Mouse (Mus musculus): ENCODE data around the gene Scnn1g.
A peak's percentile ranks its signal among the peaks of the same experiment; 100 is the strongest.

The Scnn1g gene

DNA sequence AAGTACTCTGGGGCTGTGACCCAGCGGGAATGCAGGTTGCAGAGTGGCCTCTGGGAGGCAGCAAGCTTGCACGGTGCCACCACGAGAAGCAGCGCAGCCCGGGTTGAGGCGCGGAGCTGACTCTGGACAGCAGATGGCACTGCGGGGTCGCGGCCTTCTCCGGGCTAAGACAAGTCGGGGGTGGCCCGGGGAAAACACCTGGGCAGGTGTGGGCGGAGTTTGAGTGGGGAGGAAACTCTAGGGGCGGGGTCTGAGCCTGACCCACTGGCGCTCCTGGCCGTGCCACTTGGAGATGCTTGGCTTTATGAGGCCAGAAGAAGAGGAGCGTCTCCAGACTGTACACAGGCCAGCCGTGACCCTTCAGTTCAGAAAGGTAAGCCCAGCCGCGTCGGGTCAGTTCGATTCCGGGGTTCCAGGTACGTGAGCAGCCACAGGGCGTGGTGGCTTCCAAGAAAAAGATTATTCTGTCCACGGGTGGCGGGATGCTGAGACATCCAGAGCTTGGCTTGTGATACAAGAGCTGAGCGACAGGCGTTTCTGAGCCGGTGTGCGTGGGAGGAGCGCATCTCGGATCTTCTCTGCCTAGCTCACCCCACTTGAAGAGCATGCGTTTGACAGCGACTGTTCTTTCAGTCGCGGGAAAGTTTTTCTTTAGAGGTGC, at the start of gene Scnn1g:
TSS of gene Scnn1g (plus strand) at position 309 of the 661 bp plus-strand sequence.
- DNase-seq (ENCODE audit: low read depth, low spot score): peak; percentile 82

DNA sequence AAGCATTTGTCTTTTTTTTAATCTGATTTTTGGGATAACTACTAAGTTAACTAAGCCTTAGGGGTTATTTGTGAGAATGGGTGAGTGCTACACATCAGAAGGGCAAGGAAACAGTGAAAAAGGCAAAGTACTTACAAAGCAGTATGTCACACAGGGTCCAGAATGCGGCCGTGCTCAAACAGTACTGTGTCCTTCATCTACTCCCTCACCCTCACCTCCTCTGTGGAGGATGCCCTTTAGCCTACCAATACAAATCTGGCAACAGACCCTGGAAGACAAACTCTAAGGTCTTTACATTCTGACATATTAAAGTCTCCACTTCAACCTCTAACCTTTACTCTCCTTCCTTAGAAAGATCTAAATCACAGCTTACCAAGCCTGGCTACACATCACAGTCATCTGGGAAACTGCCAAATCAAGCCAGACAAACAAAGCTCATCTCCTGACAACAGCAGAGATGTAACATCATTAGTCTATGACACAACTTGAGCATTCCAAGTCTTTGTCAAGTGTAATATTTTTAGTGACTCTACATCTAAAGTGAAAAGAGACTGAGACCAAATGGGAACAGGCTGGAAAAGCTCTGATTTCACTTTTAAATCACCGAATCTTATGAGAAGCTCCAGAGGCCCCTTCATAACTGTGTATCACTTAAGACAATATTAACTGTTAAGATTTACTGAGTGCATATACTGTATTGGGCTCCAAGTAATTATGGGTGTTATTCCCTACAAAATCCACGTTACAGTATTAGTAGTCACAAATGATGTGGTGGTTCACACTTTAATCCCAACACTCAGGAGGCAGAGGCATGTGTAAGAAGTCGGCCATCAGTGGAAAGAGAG, 48.9 kb upstream of the Scnn1g start:
- no peak for DNase-seq (ENCODE audit: low read depth, low spot score)

DNA sequence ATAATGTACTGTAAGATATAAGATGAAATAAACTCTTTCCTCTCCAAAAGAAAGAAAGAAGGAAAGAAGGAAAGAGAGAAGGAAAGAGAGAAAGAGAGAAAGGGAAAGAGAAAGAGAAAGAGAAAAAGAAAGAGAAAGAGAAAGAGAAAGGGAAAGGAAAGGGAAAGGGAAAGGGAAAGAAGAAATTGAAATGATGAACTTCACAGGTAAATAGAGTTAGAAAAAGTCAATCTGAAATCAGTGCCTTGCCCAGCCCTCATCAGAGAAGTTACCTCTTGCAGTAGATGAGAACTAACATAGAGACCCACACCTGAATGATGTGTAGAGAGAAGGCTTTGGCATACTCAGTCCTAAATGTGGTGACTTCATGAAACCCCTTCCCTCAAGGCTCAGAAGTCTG, 44.9 kb upstream of the Scnn1g start:
- no peak for DNase-seq (ENCODE audit: low read depth, low spot score)

DNA sequence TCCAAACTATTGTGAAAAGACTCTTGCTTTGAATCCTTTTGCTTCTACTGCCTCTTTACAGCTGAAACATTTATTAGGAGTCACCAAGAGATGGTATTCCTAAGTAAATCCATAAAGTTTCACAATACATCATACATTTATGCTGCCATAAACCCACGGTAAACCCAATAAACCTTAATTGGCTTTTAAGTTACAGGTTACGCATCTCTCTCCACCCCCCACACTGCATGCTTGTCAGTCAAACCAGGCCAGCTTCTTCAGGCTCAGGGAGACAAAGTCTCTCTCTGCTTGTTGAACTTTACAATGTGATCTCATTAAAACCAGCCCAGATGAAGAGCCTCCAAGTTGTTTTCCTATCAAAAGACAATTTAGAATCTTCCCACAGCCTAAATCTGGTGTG, 42.5 kb upstream of the Scnn1g start:
- no peak for DNase-seq (ENCODE audit: low read depth, low spot score)

DNA sequence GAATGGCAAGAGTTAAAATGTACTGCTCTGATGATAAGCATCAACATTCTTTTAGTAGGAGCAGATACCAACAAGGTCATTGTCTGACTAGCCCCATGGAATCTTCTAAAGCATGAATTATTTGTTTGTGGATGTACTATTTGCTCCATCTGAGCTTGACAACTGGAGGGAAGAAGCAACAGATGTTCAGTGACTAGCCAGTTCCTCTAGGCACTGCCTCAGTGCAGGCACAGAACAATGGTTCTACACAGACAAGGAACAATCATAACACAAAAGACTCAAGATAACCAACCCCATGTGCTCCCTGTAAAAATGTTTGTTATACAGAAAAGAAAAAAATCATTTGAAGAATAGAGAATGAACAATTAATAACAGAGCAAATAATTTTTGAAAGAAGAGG, 37.1 kb upstream of the Scnn1g start:
- DNase-seq (ENCODE audit: low read depth, low spot score): no peak

DNA sequence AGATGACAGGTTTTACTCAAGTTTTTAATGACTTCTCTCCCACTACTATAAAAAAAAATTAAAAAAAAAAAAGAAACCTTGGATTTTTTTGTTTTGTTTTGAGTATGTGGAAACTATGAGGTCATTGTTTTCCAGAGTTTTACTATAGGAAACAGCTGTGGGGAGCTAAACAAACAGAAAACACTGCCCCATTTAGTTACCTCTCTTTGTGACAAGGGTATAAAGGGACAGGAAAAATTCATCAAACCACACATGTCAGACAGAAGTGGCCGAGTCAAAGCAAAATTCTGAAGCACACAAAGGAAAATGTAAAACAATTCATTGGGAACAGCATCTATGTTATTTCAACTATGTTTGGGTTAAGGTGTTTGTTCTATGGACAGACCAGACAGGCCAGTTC, 36.7 kb upstream of the Scnn1g start:
- no peak for DNase-seq (ENCODE audit: low read depth, low spot score)

DNA sequence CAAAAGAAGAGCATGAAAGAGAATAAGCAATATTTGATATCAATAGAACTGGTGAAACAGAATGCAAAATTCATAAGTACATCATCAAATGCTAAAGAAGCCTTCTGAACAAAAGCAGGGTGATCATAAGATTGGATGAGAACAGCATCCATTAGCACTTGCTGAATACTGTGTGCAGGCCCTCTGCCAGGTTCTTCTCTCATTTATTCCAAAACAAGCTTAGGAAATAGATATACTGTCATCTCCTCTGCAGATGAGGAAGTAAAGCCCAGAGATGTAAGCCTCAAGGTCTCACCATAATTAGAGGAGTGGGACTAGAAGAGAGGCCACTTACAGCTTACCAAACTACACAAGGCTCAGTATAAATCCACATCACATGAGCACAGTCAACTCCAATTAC, 35.1 kb upstream of the Scnn1g start:
- DNase-seq (ENCODE audit: low read depth, low spot score): no peak

DNA sequence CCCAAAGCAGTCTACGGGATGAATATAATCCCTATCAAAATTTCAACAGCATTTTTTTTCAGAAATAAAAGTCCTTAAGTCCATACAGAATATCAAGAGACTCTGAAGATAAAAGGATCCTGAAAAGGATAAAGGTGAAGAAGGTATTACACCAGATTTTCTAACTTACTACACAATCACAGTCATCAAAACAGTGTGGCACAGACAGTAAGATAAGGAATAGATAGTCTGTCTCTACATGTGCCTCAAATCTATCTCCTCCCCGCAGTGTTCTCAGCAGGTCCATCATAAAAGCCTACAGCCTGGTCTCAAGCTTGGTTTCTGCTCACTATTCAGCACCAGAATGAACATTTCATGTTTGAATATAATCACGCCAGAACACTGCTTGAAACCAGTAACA, 33.8 kb upstream of the Scnn1g start:
- DNase-seq (ENCODE audit: low read depth, low spot score): no peak

DNA sequence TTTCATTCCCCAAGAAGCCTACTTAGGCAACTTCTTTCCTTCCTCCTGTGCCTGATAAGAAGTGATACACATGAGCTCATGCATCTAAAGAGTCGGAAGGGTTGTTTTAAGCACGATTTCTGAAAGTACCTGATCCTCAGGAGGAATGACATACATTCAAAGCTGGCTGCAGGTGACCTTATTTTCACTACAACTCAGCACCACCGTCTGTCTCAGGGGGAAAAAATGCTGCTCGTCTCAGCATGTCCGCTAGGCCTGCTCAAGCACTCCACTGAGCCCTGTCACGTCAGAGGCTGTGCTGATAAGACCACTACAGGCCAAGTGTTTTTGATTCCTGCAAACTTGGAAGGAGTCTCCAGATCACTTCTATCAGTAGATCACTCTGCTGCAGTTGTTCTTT, 32.3 kb upstream of the Scnn1g start:
- no peak for DNase-seq (ENCODE audit: low read depth, low spot score)

DNA sequence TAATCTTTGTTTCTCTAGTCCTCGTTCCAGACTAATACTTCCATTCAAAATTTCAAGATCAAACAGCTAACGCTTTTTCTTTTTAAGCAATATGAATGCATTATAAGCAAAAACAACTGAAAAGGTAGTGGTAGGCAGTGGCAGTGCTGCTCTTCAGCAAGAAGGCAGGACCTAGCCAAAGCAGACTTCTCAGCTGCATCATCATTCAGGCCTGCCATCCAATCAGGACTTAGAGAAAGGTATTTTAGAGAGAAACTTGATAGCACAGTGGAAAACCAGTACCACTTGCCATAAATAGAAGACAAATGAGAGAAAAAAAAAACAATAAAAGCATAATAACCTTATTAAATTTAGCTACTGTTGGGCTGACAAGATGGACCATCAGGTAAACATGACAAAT, 29.2 kb upstream of the Scnn1g start:
- no peak for DNase-seq (ENCODE audit: low read depth, low spot score)

DNA sequence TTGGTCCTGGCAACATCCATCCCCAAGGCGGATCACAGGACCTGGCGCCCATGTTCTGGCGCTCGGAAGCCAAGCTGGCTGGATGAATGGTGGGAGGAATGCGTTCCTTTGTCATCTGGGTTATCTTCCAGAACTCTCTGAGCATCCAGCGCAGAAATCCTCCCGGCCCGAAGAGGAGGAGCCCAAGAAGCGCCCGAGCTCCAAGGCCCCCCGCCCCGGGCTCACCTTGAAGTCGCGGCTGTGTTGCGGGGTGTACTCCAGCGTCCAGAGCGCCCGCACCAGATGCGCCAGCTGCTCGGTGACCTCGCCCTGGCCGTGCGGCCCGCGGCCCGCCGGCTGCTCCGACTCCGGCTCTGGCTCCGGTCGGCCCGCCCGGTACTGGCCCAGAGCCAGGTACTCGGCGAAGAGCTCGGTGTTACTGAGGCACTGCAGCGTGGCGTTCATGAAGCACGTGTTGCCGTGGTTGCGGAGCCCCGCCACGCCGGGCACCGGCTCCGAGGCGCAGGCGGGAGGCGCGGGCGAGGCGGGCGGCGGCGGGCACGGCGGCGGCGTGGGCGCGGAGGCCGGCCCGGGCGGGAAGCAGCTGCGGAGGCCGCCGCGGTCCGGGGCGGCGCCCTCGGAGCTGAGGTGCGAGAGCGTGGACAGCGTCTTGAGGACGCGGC, 27.7 kb upstream of the Scnn1g start:
- no peak for DNase-seq (ENCODE audit: low read depth, low spot score)

DNA sequence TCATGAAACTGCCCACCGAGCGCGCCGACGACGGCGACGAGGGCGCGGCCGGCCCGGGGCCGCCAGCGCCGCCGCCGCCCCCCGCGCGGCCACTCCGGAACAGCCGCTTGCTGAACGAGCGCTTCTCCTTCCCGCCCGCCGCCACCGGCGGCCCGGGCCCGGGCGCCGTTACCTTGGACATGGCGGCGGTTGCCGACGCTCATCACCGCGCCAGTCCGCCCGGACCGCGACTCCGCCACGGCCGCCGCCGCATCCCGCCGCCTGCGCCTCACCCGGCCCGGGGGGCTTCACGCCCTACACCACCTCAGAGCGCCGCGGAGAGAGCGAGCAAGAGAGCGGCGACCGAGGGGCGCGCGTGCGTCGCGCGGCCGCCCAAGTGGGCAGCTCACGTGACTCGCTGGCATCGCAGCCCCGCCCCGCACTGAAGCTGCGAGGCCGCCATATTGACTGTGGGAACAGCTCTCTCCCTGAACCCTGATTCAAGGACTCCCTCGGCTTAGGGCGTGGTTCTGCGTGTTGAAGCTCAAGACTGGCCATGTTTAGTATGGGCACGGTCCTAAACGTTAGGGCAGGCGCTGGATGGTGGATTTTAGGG, 27.1 kb upstream of the Scnn1g start, which contains the start of gene Usp31:
TSS of gene Usp31 (minus strand) at position 181 of the 595 bp plus-strand sequence.
- DNase-seq (ENCODE audit: low read depth, low spot score): peak; percentile 83

DNA sequence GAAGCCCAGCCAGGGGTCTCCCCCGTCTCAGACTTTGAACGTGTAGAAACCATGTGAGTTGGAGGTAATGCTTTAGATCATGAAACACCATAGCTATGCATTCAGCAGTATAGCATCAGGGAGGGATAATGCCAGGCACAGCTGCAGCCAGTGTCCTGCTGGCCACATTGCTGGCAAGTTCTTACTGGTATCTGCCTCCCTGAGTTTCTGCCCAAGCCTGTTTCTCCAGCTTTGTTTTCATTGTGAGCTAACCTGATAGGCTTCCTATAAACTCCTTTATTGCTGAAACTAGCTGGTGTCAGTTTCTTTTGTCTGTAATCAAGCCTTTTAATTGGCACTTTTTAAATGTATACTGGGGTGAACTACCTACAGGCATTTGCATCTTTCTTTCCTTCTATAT, 23.1 kb upstream of the Scnn1g start:
- DNase-seq (ENCODE audit: low read depth, low spot score): no peak

DNA sequence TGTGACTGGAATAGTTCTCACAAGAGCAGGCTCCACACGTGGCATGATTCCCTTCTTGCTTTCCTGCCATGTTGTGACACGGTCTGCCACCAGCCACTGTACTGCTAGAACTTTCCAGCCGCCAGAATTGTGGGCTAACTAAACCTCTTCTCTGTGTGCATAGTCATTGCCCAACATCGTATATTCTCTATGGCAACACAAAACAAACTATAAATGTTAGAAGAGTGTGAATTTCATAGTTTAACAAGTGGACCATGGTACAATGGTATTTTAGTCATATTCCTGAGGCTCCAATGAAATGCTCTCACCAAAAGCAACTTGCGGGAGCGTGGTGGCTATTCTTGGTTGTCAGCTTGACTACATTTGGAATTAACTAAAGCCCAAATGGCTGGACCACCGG, 17.2 kb upstream of the Scnn1g start:
- DNase-seq (ENCODE audit: low read depth, low spot score): no peak

DNA sequence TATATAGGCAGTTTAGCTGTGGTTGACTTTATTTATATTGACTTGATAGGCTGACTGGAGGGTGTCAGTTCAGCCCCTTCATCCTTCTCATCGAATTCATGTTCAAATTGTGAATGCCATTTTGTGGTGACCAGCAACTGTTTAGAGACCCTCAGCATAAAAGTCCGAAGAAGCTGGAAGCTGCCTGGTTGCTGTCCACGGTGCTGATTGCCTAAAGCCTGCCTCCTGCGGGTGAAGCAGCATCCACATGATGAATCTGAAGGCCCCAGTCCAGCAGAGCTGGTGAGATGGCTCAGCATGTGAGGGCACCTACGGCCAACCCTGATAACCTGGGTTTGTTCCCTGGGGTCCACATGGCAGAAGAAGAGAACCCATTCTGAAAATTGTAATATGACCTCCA, 4.1 kb upstream of the Scnn1g start:
- DNase-seq (ENCODE audit: low read depth, low spot score): no peak

DNA sequence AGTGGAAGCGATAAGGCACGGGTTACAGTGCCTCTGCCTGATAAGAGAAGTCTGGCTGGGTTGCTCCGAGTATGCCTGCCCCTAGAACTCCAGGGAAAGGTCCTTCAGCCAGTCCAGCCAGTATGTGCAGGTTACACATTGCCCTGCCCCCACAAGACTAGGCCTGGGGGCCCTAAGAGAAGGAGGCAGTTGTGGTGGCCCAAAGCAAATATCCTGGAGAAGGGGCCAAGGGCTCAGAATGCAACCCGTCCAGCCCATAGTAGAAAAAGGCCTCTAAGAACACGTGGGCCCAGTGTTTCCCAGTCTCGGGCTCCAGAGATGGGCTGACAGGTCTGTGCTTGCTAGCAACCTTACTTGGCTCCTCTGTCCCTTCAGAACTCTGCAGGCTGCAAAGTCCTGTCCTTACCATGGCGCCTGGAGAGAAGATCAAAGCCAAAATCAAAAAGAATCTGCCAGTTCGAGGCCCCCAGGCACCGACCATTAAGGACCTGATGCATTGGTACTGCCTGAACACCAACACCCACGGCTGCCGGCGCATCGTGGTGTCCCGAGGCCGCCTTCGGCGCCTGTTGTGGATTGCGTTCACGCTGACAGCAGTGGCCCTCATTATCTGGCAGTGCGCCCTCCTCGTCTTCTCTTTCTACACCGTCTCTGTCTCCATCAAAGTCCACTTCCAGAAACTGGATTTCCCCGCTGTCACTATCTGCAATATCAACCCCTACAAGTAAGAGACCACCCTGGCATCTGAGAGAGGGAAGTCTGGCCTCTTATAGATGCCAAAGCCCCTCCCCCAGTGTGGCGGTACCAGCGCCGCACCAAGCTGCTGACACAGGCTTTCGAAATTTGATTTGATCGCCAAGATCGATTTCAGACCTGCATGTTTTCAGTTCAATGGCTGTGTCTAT, 3.5 kb downstream of the Scnn1g start:
- no peak for DNase-seq (ENCODE audit: low read depth, low spot score)

DNA sequence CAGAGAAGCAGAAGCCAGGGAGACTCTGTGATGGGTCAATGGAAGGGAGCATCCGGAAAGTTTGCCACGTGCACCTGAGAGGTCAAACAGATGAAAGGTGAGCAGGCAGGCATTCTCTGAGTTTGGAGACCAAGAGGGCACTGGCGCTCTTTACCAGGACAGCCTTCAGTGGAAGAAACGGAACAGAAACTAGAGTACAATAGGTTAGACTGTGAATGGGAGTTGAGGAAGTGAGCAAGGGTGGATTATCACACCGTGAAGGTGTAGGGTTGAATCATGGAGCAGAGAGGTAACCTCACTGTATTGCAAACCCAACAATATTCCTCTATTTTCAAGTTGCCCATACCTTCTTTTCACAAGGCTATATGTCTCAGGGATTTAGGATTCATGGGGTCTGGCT, 16.0 kb downstream of the Scnn1g start:
- no peak for DNase-seq (ENCODE audit: low read depth, low spot score)

DNA sequence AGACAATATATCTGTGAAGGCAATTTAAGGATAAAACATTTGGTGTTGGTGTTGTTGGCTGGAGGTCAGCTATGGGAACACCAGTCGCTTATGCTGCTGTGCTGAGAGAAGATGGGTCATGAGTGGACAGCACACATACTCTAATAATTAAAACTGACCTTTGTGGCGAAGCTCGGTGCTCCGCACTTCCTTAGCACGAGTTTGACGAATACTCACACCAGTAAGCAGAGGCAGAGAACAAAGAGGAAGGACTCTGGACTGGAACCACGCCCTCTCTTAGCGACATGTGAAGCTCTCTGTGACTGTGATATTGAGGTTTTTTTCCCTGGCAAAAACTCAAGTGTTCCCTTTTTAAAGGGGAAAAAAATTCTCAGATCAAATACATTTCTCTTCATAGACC, 20.5 kb downstream of the Scnn1g start:
- DNase-seq (ENCODE audit: low read depth, low spot score): no peak

DNA sequence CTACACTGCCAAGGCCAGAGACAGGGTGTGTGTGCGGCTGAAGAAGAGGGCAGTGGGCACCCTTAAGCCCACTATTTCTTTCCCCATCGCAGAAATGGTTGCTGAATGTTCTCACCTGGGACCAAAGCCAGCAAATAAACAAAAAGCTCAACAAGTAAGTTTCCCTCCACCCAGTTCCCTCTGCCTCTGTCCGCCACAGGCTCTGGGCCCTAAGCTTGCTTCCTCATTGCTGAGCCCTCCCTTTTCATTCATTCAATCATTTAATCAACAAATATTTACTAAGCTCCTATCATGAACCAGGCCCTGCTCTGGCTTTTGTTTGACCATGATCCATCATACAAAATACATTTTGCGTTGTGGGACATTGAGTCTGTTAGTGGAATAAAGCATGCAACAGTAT, 29.0 kb downstream of the Scnn1g start:
- no peak for DNase-seq (ENCODE audit: low read depth, low spot score)

DNA sequence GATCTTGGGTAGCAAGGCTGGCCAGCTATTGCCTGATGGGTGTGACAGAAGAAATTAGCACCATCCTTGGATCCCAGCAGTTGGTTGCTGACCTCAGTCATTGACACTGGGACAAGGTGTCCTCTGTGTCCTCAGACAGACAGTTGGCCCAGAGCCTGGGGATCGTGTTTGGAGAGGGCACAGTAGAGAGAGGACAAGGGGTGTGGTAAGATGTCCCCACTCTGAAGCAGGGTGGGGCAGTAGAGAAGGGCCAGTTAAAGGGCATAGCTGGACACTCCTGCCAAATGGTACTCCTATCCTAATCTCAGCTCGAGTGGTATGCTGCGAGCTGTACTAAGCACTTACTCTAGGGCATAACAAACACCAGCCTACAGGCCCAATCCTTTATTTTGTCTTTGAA, 33.6 kb downstream of the Scnn1g start:
- no peak for DNase-seq (ENCODE audit: low read depth, low spot score)

DNA sequence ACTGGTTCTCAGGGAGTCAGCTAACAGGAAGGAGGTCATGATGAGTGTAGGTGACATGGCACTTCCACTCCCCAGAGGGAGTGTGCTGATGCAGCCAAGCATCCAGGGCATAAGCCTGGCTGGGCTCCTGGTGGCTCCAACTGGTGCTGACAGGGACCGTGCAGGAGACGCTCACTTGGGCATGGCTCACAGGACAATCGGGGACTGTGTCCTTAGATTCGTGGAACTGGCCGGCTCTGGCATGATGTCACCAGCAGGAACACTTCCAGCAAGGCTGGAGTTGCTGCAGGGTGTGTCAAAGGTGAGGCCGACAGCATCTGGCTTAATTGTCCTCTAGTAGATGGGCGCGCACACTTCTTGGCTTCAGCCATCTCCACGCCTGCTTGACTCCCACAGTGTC, 34.7 kb downstream of the Scnn1g start:
- no peak for DNase-seq (ENCODE audit: low read depth, low spot score)

Measured in WW6 (cell line).